Mouse (Mus musculus): ENCODE results near the gene Lmbrd2. TPM values are rescaled to one million over a fixed set of nuclear protein-coding genes. Genes with fewer than 3 reads are reported as not detected.

Gene Lmbrd2
- total RNA-seq, 2 experiments from 2014 or later: 62.3 to 62.5 TPM

Other genes starting within 250 kb of the Lmbrd2 start
- 1 to 10 TPM; 8.0 to 8.5 TPM for gene Ranbp3l, start 172.6 kb upstream of the Lmbrd2 start, total RNA-seq (2021)
- gene Nadk2, start 69.3 kb upstream of the Lmbrd2 start, total RNA-seq (2021): 10 to 100 TPM; 62.5 to 70.2 TPM
- 1 to 10 TPM; 4.0 to 4.7 TPM for gene Skp2, start 14.9 kb downstream of the Lmbrd2 start, total RNA-seq (2021)
- gene Ugt3a1, start 136.3 kb downstream of the Lmbrd2 start, total RNA-seq (2021): not detected
- not detected for gene Ugt3a2, start 195.0 kb downstream of the Lmbrd2 start, total RNA-seq (2021)